Mouse (Mus musculus) liver, postnatal 0 days (tissue): ENCODE measurements around the gene Gm26602.

ENCODE experiments used
- CTCF ChIP-seq: sonication (generic); IDR thresholded peaks from 2 replicates; pipeline ENCODE4 v1.5.1; 2016; ENCODE audit warnings: antibody characterized with exemption, low read depth
- EP300 ChIP-seq: IDR thresholded peaks from 2 replicates; pipeline ENCODE4 v1.6.1; 2016; ENCODE audit warnings: antibody characterized with exemption, low read depth, mild to moderate bottlenecking

DNA sequence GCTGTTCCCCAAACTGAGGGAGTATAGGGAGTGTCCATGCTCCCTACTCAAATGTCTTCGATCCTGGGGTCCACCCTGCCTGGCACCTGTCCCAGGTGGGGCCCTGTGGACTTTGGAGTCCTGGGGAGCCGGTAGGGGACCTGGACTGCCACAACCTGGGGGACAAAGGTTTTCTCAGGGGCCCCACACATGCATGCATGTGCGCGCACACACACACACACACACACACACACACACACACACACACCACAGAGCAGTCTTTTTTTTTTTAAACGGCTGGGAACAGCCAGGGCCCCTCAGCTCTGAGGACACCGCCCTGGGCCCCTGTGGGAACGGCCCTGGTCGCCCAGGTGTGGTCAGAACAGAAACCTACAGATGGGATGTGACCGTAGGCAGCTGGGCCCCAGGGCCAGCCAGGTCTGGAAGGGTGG lies 32.8 kb downstream of the Gm26602 start:
- TF ChIP-seq CTCF (no peak), EP300 (no peak)
